Mouse (Mus musculus): ENCODE results near the gene Olfr619.

DNA sequence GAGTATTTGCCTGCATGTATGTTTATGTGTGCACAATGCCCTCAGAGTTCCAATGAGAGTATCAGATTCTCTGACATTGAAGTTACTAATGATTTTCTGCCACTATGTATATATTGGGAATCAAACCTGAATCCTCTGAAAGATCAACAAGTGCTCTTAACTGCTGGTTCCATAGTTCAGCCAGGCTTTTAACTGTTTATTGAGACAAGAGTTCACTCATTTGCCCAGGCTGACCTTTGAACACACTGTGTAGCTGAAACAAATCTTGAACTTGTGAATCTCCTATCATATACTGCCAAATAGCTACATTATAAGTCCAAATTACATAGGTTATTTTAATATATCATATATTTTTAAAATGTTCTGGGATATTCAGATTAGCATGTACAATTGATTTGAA is 36.4 kb downstream of the Olfr619 start:
- no peak for TF ChIP-seq GATA1 (IDR thresholded peaks at IDR 0.05; ENCODE audit: low read depth, low read length)
- no peak for TF ChIP-seq POLR2A (IDR thresholded peaks at IDR 0.05; ENCODE audit: control insufficient read depth in 1 of 2, insufficient read depth in 1 of 2, low read depth in 1 of 2, low read length in 2 of 2, poor library complexity in 1 of 2)
- TF ChIP-seq EP300 (IDR thresholded peaks at IDR 0.05; ENCODE audit: low read depth in 1 of 2, low read length in 2 of 2), result no peak
- TF ChIP-seq CTCF (IDR thresholded peaks at IDR 0.05 in 2 of 3, conservative IDR thresholded peaks at IDR 0.05 in 1 of 3; ENCODE audit: control insufficient read depth in 1 of 3, insufficient read depth in 1 of 3, low read depth in 2 of 3, low read length in 3 of 3, poor library complexity in 1 of 3, severe bottlenecking in 1 of 3), result no peak
- no peak for TF ChIP-seq ZC3H11A (IDR thresholded peaks at IDR 0.05; ENCODE audit: low read depth, low read length)
- TF ChIP-seq SMC3 (IDR thresholded peaks at IDR 0.05; ENCODE audit: low read depth, low read length), result no peak
- no peak for TF ChIP-seq MAX (IDR thresholded peaks at IDR 0.05; ENCODE audit: low read length)
- TF ChIP-seq ZKSCAN1 (IDR thresholded peaks at IDR 0.05; ENCODE audit: low read depth, low read length), result no peak
- TF ChIP-seq MYC (IDR thresholded peaks at IDR 0.05; ENCODE audit: low read depth, low read length), result no peak
- no peak for TF ChIP-seq NRF1 (IDR thresholded peaks at IDR 0.05; ENCODE audit: insufficient read depth, low read depth, low read length, poor library complexity, severe bottlenecking)
- no peak for TF ChIP-seq JUND (IDR thresholded peaks at IDR 0.05; ENCODE audit: low read depth, low read length)
- TF ChIP-seq POLR2AphosphoS2 (IDR thresholded peaks at IDR 0.05; ENCODE audit: low read length), result no peak

Measured in MEL (cell line).